Mouse (Mus musculus): ENCODE data around the gene Mgrn1.

DNA sequence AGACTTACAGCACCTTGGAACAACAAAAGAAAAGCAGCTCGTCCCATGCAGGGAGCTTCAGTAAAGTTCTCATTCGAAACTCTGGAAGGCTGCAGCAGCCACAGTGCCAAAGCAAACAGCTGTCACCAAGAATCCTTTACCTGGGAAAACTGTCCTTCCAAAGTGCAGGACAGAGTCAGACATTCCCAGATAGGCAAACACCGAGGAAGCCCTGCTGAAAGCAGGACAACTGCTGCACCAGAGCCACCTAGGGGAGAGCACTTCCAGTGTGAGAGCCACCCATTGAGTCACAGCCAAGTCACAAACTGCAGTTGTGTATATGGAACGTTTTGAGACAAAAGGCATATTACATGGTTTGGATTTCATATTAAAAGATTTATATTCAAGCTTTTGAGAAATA lies 59.4 kb downstream of the Mgrn1 start:
- TF ChIP-seq EP300 (IDR thresholded peaks at IDR 0.05; ENCODE audit: low read depth) (no peak), CTCF (IDR thresholded peaks at IDR 0.05; ENCODE audit: low read depth) (peak; percentile 37)

All from liver, postnatal 0 days (tissue).